Mouse (Mus musculus): Measurements from ENCODE around the gene Mycbp2. TPM values are rescaled to one million over a fixed set of nuclear protein-coding genes. Genes with fewer than 3 reads are reported as not detected.
A peak's percentile ranks its signal among the peaks of the same experiment; 100 is the strongest.

Gene Mycbp2
- polyA plus RNA-seq (2017; shearing (Covaris generic)) = 10 to 100 TPM; 99.0 to 99.5 TPM

- ATAC-seq = peak; percentile 49
These were observed at the start of gene Mycbp2 for GRCm38 (mm10) chr14:103346729-103347505. Gene Mycbp2, minus strand, starts transcription at chr14:103346814.

GRCm38 (mm10) chr14:103392391-103392790, 45.8 kb upstream of the Mycbp2 start:
- no peak for ATAC-seq

GRCm38 (mm10) chr14:103387431-103387830, 40.8 kb upstream of the Mycbp2 start:
- no peak for ATAC-seq

- ATAC-seq = no peak
These were observed 40.3 kb upstream of the Mycbp2 start for GRCm38 (mm10) chr14:103386871-103387270.

DNA sequence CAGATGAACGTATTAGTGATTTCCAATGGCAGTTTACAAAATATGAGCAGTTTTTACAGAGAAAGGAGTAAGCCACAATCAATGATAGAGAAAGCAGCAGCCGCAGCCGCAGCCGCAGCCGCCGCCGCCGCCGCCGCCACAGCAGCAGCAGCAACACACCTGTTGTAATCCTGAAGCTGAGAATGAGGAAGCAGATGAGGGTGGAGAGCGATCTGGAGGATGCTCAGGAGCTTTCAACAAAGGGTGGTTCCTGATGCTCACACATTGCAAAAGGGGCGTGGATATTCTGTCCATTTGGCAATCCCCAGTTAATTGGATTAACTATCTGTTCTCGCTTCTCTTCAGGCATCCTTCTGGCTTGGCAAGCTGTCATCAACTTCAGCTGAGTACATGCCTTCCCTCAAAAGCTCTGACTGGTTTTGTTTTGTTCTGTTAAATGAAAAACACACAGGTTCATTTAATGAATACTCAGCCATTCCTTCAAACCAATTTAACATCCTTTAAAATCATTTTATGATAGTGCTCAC, 38.5 kb upstream of the Mycbp2 start:
- no peak for ATAC-seq

- ATAC-seq = no peak
These were observed 32.1 kb upstream of the Mycbp2 start for GRCm38 (mm10) chr14:103378703-103379102.

- no peak for ATAC-seq
These were observed 30.2 kb upstream of the Mycbp2 start for GRCm38 (mm10) chr14:103376765-103377164.

- no peak for ATAC-seq
These were observed 28.9 kb upstream of the Mycbp2 start for GRCm38 (mm10) chr14:103375523-103375922.

- peak; percentile 84 for ATAC-seq
These were observed 16.6 kb upstream of the Mycbp2 start for GRCm38 (mm10) chr14:103363199-103363598.

GRCm38 (mm10) chr14:103356066-103356465, 9.5 kb upstream of the Mycbp2 start:
- no peak for ATAC-seq

- no peak for ATAC-seq
These were observed 8.1 kb upstream of the Mycbp2 start for GRCm38 (mm10) chr14:103354396-103355352.

DNA sequence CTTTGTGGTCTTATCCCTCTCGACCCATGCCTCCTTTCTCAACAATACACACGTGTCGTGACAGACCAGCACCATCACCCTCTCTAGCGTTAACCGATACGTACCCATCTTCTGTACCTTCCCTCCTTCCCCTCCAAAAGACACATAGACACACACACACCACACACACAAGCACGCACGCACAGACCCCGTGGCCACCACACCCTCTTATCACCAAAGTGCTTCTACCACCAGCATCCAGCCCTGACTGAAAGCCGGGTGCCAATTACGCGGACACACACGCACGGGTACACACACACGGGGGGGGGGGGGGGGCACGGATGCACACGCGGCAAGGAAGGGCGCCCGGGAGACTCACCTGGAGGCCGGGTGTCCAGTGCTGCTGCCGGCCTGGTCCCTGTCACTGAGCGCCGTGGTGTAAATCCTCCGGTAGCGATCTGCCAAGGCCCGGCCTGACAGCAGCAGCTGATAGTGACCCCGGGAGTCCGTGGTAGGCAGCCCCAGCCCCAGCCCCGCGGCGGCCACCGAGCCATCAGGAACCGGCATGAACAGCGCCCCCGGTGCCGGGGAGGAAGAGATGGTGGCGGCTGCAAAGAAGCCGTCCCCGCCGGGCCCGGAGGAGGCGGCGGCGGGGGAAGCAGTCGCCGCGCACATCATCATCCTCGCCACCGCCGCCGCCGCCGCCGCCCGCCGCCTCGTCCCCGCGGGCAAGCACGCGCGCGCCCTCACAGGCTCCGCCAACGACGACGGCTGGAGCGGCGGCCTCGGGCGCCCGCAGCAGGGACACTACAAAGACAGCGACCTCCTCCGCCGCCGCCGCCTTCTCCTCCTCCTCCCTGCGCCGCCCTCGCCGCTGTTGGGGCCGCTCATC, 521 bp downstream of the Mycbp2 start:
- peak; percentile 12 for ATAC-seq

DNA sequence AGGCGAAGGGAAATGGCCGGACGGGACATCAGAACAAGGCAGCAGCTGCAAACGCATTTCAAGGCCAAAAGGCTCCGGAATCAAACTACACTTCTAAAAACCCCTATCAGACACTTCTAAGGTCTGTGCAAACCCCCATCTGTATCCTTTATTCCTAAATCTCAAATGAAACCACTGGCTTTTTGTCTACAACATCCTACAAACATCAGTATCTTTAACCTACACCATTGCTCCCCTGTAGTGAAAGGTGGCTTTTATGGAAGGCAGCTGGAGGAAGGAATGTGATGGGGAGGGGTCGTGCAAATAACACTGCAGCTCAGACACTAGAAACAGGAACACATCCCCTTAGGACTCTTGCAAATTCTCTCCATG, 1.1 kb downstream of the Mycbp2 start:
- ATAC-seq = no peak

GRCm38 (mm10) chr14:103345011-103345410, 1.6 kb downstream of the Mycbp2 start:
- ATAC-seq = no peak

DNA sequence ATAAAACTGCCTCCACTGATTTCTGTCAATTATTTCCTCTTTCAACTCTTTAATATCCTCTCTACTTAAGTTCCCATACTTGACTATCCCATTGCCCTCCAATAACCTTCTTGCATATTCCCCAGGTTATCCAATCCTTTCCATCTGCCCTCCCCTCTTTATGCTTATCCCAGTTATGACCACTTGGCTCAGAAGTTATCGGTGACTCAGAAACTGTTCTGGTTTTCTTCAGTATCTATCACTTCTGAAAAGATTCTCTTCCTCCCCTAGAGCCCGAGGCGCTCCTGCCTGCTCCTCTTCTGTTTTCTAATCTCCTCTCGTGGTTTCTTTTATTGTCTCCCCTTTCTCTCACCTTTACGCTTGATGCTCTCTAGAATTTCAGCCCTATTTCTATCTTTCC, 2.8 kb downstream of the Mycbp2 start:
- no peak for ATAC-seq

DNA sequence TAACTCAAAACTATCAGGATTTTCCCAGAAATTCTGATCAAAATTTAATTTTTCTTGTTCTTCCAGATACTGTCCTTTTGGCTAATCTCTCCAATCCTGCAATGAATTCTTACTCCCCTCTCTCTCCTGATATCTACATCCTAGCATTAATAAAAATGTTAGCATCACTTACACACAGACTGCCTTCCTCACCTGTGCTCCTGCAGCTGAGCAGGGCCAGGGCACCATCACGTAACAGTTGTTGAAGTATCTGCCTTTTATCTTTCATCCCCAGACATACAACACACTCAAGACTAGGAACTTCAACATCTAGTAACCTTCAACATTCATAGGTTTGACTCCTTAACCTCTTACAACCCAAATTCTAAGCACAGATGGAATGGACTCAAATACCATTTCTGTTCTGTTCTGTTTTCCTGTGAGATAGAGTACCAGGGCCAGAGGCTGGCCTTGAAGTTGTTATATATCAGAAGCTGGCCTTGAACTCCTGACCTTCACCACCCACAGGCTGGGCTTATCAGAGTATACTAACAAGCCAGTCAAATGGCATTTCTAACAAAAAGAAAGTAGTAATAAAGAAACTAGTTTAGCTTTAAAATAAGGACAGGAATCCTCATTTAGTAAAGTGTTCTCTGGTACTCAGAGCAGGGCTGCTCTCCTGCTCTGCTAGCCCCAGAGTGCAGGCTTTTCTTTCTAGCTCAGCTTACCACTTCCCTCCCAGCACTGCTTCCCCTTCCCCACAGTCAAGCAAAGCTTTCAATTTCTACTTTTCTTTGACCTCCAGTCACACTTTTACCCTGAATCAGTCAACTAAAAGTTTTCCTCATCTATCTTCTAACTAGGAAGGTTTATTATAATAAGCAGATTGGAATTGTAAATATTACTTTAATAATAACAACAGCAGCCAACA, 5.0 kb downstream of the Mycbp2 start:
- ATAC-seq = no peak

DNA sequence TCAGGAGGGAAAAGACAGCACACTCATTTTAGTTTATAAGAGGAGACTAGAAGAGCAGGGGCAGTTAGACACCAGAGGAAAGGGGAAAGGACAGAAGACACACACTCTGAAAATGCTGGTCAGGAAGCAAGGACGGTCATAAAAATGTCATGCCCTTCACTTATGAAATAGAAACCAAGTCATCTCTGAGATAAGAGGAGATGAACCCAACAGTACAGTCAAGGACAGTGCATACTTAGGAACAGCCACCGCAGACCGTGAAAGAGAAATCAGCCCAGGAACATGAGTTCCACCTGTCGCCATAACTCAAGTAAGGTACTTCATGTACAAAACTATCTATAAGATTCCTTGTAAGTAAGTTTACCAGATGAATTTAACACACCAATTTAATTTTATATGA, 33.7 kb downstream of the Mycbp2 start:
- ATAC-seq = no peak

GRCm38 (mm10) chr14:103296227-103296626, 50.4 kb downstream of the Mycbp2 start:
- no peak for ATAC-seq

DNA sequence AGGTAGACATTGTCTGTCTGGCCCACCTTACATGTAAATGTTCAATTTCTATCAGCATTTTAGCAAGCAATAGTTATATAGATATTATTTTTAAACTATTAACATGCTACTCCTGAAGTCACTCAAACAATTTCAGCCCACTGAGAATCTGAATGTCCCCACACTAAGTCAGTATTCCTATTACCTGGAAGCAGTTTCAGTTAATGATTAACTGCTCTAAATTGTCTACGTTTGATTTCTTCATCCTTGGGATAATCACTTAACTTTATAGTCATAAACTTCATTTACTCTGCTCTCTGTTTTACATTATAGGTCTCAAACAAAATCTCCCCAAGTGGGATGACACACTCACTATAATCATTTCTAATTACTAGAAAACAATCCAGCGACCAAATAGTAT, 60.0 kb downstream of the Mycbp2 start:
- ATAC-seq = no peak

- no peak for ATAC-seq
These were observed 69.9 kb downstream of the Mycbp2 start for GRCm38 (mm10) chr14:103276667-103277066.

DNA sequence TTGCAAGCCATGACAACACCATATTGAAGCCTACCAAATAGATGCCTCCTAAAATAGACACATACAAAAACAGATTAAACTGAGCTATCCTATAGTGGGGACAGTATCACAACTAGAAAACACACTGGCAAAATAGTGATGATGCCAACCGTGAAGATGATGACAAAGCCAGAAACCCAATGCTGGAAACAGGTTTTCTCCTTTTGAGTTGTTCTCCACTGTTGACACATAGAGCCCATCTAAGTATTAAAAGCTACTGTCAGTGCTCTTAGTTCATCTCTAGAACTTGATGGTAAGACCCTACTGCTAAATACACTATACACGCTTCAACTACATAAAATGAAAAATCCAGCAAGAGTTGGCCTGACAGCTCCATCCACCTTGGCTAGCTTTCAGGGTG, 86.2 kb downstream of the Mycbp2 start:
- ATAC-seq = no peak
